ENCODE assay signal across 14 mouse cellular contexts in the genomic region with DNA sequence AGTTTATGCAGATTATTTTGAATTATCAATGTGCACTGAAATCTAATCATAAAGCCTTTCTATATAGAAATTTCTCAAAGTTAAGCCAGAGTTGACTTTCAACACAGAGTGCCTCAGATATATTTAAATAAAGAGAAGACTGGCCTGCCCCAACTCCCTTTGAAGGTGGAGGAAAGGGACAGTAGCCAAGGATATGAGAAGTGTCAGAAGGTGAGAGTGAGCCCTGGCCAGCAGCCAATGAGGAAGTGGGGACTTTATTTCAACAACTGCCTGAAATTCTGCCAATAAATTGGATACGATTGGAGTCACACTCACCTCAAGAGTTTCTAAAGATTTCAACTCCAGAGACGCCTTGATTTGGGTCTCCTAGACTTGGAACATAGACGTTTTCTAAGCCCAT.
DNase-seq lines count a peak whose midpoint lies in the region; ATAC-seq and TF ChIP-seq lines count a peak whose summit lies in the region.
"Had no signal": no experiment of that assay in that cellular context is flagged by ENCODE, and none has a peak within 500 bp of the region (broad histone marks: within the 10 kb centered on the region; RNA-seq: fewer than 3 reads in every experiment).

No protein-coding gene starts in this region.

- intact Hi-C loops in heart, postnatal 25 days (cut with DNase I): no loop called here

- ATAC-seq in heart, postnatal 0 days (ENCODE audit: insufficient read depth, low read depth): no peak
- ATAC-seq in intestine, postnatal 0 days: no peak
- ATAC-seq: forebrain, postnatal 0 days; intestine, embryonic 16.5 days had no signal

- peak; percentile 36 for DNase-seq in heart, postnatal 0 days (ENCODE audit: low spot score)
- DNase-seq in heart, postnatal 25 days (ENCODE audit: low spot score): no peak
- DNase-seq in ovary, adult 18-20 months (ENCODE audit: low spot score): peak; percentile 5
- DNase-seq in ovary, postnatal 10 days (ENCODE audit: low spot score): no peak
- DNase-seq in kidney, postnatal 4 days: peak; percentile 24 to 28
- DNase-seq in ovary, postnatal 14 days (ENCODE audit: low spot score): peak; percentile 10
- no peak for DNase-seq in gastrocnemius, adult 18-20 months (ENCODE audit: low spot score)
- DNase-seq: forebrain, postnatal 0 days; thymus, postnatal 4 days had no signal

- H3K27ac ChIP-seq in heart, postnatal 0 days (ENCODE audit: low read depth): no peak overlapping the region
- no peak overlapping the region for H3K27ac ChIP-seq in intestine, postnatal 0 days (ENCODE audit: low read depth, low read length)
- H3K27ac ChIP-seq: heart, embryonic 15.5 days; macrophage had no signal

- no peaks in the 10 kb centered on the region for H3K36me3 ChIP-seq in heart, postnatal 0 days (replicated peaks; ENCODE audit: control insufficient read depth, insufficient read depth, low read length)
- H3K36me3 ChIP-seq in intestine, postnatal 0 days (ENCODE audit: control insufficient read depth, insufficient read depth): no peaks in the 10 kb centered on the region
- H3K36me3 ChIP-seq: heart, embryonic 15.5 days had no signal

- no peaks in the 10 kb centered on the region for H3K27me3 ChIP-seq in heart, postnatal 0 days (ENCODE audit: control insufficient read depth, insufficient read depth, low read length)
- H3K27me3 ChIP-seq in intestine, postnatal 0 days (replicated peaks; ENCODE audit: control insufficient read depth, insufficient read depth, low read length): no peaks in the 10 kb centered on the region
- H3K27me3 ChIP-seq: CH12.LX; heart, embryonic 15.5 days had no signal

- TF ChIP-seq EP300 in heart, postnatal 0 days (IDR thresholded peaks at IDR 0.05; ENCODE audit: low read depth): no peak

- H3K9ac ChIP-seq in heart, postnatal 0 days (replicated peaks; ENCODE audit: low read depth, low read length): no peak overlapping the region
- no peak overlapping the region for H3K9ac ChIP-seq in intestine, postnatal 0 days (ENCODE audit: low read depth, low read length)
- H3K9ac ChIP-seq: forebrain, postnatal 0 days; heart, embryonic 15.5 days had no signal

- 20% methylated on average over 3 of the region's 3 CpGs for WGBS in heart, postnatal 0 days
- 65% methylated on average over 3 of the region's 3 CpGs for WGBS in intestine, postnatal 0 days

- H3K9me3 ChIP-seq in heart, postnatal 0 days (replicated peaks; ENCODE audit: control insufficient read depth, low read length): no peaks in the 10 kb centered on the region
- no peaks in the 10 kb centered on the region for H3K9me3 ChIP-seq in intestine, postnatal 0 days (ENCODE audit: control insufficient read depth)
- H3K9me3 ChIP-seq: heart, embryonic 15.5 days had no signal

- H3K4me3 ChIP-seq in heart, postnatal 0 days (ENCODE audit: low read depth, low read length): no peak overlapping the region
- no peak overlapping the region for H3K4me3 ChIP-seq in intestine, postnatal 0 days (ENCODE audit: low read depth, low read length)
- H3K4me3 ChIP-seq: heart, embryonic 15.5 days had no signal

- H3K4me2 ChIP-seq in heart, postnatal 0 days (ENCODE audit: low read depth, low read length): no peak overlapping the region
- H3K4me2 ChIP-seq in intestine, postnatal 0 days (replicated peaks; ENCODE audit: low read depth): no peak overlapping the region
- H3K4me2 ChIP-seq: heart, embryonic 15.5 days had no signal

- no peaks in the 10 kb centered on the region for H3K4me1 ChIP-seq in heart, postnatal 0 days (ENCODE audit: control insufficient read depth, insufficient read depth)
- H3K4me1 ChIP-seq in intestine, postnatal 0 days (replicated peaks; ENCODE audit: control insufficient read depth, insufficient read depth, low read length): no peaks in the 10 kb centered on the region

- TF ChIP-seq CTCF in heart, postnatal 0 days (IDR thresholded peaks at IDR 0.05; ENCODE audit: low read depth): no peak
- TF ChIP-seq CTCF in intestine, postnatal 0 days (IDR thresholded peaks at IDR 0.05; ENCODE audit: low read depth): no peak

Comparison
In these comparisons a context has a peak if more than half of its experiments do, and no peak if none do; other contexts are left out.
1. DNase-seq: peak in heart, postnatal 0 days (single experiment), ovary, adult 18-20 months (single experiment), kidney, postnatal 4 days (2 of 2) and ovary, postnatal 14 days (single experiment); none in heart, postnatal 25 days (single experiment), ovary, postnatal 10 days (single experiment) and gastrocnemius, adult 18-20 months (single experiment).